Mouse (Mus musculus) cerebellum, adult 9-10 months (tissue): ENCODE measurements around the gene Ppp1r15b.
A peak's percentile ranks its signal among the peaks of the same experiment; 100 is the strongest.

Experiments
- DNase-seq: peaks from one replicate; pipeline ENCODE4 v3.0.0; 2022

The Ppp1r15b gene

DNA sequence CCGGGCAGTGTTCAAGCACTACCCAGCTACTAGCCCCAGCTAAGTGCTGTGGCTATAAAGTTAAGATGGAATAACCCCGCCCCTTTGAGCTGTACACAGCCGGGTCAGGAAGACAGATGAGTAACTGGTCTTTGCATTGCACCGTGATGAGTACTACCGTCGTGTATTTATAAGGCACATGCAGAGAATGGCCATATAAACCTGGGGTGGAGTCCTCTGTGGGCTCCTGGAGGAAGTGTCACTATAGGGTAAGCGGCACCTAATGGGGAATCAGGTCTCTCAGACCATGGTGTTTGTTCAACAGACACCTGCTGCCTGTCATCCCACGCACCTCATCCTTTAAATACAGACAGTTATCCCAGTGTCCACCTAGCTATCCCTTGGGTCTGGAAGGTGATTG is 32.0 kb downstream of the Ppp1r15b start:
- DNase-seq, result no peak

DNA sequence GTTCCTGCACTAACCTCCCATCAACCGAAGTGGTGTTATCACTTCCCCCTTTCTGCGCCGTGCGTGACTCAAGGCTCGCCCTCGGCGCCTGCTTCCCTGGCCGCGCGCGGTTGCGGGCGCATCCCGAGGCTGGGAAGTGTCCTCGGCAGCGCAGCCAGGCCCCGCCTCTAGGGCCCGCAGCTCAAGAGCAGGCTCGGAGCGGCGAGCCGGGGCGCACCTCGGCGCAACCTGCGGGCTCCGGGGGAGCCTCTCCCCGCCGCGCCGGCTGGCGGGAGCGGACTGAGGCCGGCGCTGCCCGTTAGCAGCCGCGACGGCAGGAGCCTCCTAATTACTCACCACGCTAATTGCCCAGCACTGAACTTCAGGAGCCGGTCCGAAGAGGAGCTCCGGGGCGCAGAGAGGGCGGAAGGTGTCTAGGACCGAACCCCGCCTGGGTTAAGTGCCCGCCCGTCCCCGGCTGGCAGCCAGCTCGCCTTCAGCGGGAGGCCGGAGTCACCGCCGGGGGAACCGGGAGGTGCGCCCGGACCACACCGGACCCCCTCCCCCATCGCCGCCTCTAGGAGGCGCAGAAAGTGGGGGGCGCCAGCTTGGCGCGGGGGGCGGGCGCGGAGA is 33.0 kb downstream of the Ppp1r15b start, which contains the start of gene Plekha6:
Gene Plekha6 (plus strand): TSS at position 391 of the 612 bp plus-strand sequence.
- no peak for DNase-seq

DNA sequence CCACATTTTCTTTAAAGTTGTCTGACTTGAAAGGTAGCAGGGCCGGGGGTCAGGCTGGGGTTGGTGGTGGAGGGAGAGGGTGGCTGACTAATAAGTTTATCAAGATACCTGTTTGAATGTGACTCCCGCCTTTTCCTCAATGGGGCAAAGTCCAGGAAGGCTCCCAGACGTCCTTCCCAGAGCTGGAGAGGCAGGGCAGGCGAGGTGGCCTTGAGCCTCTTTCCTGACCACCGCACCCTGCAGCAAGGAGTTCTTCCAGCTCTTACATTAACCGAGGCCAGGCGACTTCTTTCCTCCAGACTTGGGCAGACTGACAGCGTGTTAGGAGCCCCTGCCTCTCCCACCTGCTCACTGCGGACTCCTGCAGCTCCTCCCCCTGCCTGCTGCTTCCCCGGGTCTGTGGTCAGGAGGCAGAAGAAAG is 33.7 kb downstream of the Ppp1r15b start:
- DNase-seq, result no peak

DNA sequence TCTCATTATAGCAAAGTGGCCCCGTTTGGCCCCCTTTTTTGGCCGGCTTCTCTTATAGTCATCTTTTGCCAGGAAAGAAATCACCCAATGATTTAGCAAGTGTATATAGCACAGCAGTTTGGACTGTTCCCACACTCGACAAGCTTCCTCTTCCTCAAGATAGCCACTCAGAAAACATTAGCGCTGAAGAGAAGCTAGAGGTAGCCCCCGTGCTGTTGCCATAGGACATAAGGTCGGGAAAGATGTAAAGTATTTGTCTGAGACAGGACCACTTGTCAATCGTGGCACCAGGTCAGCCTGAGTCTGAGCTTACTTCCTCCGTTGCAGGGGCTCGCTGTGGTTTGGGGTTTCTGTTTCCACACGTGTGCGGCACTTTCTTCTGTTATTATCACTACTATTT is 34.2 kb downstream of the Ppp1r15b start:
- no peak for DNase-seq

DNA sequence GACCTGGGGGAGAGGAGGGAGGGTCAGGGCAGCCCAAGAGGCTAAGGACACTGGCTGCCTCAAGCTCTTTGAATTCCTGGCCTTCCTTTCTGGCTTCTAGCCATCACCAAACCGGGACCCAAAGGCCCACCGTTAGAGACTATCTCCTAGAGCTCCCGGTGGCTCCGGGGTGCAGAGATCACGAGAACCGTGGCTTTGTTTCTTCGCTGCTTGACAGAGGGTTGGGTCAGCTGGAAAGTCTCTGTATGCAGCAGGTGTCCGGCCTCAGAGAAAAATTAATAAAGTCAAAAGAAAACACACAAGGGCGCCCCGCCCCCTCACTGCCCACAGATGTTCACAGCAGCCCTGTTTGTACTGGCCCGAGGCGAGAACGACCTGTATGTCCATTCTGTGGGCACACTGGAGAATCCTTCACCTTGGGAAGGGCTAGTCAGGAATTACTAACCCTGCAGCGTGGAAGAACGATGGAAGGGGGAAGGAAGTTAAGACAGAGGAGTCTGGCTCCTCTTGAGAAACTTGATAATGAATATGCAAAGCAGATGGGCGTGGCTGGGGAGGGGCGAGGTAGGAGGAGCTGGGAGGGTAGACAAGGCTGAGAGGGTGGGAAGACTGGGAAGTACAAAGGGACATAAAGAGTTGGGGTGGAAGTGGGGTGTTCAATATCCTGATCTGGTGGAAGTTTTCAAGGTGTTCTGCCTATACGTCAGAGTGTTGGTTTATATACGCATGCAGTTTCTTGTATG is 37.5 kb downstream of the Ppp1r15b start:
- DNase-seq, result no peak

DNA sequence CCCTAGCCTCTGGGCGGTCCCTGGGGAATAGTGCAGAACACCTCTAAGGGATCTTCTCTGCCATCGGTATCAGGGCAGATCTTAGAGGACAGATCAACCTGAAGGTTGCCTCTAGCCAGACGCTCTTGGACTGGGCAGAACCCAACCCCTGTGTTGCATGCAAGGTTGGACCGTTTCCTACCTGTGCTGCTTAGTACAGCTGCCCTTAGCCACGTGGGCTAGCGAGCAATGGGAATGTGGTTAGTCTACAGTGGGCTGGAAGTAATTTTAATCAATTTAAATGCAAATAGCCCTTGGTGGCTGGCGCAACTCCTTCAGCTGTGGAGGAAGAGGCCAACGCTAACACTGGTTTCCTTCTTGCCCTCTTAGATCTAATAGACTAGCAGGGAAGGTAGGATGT is 39.3 kb downstream of the Ppp1r15b start:
- DNase-seq, result no peak

DNA sequence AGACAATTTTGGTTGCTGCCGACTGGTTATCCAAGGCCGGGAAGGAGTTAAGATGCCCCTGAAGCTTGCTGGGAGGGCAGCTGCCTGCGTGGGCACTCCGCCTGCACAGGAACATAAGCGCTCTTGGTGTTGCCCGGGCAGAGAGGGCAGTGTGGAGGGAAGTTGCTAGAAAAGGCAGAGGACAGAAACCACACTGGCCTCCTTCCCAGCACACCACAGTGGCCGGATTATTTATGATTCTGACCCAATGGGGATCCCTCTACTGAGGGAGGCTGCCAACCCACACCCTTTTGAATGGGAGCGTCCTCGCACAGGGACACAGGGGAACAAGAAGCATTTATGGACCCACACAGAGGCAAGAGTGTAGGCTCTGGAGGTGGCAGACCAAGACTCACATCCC is 40.4 kb downstream of the Ppp1r15b start:
- DNase-seq, result no peak

DNA sequence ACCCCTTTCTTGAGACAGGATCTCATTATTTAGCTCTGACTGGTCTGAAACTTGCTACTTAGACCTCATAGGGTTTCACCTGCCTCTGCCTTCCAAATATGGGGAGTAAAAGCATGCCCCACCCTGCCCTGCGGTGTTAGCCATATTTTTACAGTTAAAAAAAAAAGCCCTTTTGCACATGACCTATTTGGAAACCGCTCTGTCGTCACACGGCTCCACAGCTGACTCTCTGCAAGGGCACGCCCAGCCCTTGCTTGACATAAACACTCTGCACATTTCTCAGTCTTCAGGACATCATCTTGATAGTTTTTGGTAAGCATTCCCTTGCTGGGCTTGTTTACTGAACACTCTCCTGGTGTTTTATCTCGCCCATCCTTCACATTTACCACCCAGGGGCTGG is 44.2 kb downstream of the Ppp1r15b start:
- DNase-seq, result no peak

DNA sequence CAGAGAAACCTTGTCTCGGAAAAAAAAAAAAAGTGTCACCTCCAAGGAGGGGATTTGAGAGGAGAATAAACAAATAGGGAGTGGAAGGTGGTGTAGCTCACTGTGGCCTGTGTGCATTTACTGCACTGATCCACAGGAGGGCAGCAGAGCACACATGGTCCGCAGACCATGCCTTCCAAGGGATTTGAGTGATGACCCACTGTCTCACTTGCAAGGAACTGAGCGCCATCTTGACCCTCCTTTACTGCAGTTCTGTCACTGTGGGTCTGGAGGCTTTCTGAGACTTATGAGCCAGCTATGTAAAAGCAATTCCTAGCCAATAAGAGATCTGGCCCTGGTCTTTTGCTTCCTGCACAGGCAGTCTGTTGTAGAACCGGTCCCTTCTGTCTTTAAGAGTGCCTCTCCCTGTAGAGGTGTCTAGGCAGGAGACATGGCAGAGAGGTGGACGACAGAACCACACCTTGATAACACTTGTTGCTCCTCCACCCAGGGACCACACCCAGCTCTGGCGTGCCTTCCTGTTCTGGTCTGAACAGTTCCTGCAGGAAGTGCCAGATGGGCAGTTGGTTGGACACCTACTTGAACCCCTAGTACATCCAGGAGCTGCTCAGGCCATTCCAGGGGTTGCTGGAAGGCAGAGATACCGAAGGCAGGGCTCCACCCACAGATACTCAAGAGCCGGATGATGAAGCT is 46.7 kb downstream of the Ppp1r15b start:
- peak; percentile 64 for DNase-seq

DNA sequence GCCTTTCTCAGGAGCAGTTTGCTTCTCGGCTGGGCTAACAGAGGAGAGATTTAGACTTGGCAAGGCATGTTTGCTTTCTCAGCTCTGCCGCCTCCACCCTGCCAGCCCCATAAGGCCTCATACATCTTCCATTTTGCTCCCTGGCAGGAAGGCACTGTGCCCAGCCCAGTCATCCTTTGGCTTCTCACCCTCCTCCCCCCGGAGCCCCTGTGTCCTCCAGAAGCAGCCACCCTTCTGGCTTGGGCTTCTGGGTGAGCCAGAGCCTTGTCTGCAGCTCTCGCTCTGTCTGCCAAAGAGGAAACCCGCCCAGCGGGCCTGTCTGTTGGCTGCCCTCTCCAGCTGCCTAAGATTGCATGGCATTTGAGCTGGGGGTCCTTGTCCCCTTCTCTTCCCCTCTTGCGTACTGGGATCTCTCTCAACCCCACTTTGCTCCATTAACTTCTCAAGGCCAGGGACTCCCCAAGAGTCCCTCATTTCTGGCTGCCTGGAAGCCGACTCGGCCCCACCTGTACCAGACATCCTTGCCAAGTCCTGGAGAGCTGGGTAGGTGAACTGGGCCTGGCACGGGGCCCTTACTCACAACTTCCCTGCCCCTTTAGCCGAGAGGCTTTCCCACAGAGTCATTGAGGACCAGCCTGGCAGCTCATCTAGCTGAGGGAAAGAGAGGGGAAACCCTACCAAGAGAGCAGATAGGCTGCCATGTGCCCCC is 47.9 kb downstream of the Ppp1r15b start:
- DNase-seq, result peak; percentile 85

DNA sequence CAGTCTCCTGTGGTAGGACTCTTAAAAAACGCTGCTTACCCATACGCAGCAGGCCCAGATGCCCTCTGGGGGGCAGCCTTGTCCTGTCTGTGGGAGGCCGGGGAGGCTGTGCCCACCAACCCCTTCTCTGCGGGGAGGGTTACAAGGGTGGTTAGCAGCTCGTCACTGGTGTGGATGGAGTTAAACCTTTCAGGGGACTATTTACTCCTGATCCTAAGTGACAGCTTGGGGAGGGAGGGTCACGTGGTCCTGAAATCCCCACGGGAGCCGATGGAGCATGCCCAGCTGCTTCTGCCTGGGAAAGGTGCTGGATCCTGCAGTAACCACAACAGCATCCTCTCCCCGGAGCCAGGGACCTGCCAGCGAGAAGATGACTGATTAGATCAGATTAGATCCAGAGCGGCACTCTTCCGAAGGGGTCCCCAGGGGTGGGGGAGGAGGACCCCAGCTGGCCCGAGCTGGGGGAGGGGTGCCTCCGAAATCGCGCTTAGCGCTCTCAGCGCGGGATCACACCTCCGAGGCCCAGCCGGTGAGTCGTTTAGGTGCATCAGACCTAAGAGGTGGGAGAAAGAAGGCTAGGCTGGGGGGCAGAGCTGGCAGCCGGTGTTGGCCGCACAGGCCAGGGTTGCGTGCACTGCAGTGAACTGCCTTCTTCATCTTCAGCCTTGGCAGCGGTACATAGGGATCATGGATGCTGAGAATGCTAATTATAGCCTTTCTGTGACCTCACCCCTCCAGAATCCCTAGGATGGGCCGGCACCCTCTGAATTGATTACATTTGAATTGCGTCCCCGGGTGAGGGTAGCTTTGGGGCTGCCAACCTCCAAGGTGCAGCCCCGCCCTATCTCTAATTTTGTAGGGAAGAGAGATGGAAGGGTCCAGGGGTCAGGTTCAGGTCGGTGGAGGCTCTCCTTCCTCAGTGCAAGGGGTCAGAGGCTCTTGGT is 50.4 kb downstream of the Ppp1r15b start:
- peak; percentile 82 for DNase-seq

DNA sequence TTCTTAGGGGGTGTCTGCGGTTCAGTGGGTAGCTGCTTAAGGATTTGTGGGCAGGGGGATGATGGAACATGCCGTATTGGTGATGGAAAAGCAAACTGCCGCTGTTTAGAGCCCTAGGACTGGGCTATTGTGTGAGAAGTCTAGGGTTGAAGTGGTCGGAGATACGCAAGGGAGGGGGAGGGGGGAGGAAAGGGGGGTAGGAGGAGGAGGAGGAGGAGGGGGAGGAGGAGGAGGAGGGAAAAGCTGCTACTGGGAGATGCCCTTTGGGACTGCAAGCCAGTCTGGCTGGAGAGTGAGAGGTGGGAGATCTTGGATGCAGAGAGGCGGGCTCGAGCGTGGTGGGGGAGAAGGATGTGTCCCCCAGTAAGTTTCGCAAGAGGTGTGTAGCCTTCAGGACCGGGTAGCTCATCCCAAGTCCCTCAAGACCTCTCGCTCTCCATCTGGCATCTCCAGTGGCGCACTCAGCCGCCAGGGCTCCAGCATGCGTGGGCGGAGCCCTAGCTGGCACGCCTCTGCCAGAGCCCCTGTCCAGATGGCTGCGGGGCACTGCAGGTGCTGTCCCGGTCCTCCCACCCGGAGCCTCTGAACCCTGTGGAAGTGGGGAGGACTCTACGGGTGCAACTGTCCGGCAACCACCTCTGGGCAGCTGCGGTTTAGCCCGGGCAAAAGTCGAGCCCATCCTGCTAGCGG is 51.2 kb downstream of the Ppp1r15b start:
- DNase-seq, result peak; percentile 74

DNA sequence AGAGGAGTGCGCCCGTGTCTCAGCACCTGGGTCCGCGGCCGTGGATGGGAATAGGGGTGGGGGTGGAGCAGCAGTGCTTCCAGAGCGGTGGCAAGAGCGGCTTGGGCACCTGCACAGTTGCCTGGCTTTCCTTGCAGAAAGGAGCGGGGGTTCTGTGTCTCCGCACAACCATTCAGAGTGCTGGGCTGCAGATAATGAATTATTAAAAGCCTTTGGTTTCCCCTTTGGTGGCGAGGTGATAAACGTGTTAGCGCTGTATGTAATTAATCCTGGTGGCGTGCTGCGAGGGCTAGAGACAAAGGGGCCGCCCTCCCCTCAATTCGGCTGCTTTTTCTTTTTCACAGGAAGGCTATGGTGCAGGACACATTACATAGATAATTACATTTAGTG is 51.8 kb downstream of the Ppp1r15b start:
- DNase-seq, result no peak

DNA sequence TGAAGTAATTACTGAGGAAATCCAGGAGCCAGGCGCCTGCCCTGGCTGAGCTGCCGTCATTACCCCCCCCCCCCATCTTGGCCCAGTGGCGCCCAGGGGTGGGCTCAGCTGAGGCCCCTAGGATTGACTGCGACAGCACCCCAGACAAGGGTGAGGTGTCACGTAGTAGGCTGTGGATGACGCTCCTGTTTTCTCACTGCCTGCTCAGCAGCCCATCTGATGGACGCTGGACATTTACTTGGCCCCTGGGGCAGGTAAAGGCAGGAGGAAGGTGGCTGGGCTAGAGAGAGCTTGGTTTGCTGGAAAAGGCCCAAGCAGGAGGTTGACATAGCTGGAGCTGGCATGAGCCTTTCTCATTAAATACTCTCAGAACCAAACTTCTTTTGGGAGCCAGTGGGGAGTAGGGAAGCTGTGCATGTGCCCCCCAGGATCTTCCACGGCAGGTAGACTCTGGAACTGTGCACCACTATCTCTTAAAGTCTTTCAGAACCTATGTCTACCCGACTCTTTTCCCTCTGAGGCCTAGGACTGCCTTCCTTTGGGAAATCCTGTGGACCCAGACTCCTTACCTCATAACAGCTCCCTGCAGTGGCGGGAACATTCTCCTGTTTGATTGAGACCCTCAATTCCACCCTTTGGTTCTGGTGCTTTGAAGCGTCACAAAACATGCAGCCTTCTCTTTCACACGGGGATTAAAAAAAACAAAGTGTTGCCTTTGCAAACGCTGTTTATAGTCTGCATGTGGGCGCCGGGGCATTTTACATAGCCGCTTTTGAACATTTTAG is 52.4 kb downstream of the Ppp1r15b start:
- no peak for DNase-seq

DNA sequence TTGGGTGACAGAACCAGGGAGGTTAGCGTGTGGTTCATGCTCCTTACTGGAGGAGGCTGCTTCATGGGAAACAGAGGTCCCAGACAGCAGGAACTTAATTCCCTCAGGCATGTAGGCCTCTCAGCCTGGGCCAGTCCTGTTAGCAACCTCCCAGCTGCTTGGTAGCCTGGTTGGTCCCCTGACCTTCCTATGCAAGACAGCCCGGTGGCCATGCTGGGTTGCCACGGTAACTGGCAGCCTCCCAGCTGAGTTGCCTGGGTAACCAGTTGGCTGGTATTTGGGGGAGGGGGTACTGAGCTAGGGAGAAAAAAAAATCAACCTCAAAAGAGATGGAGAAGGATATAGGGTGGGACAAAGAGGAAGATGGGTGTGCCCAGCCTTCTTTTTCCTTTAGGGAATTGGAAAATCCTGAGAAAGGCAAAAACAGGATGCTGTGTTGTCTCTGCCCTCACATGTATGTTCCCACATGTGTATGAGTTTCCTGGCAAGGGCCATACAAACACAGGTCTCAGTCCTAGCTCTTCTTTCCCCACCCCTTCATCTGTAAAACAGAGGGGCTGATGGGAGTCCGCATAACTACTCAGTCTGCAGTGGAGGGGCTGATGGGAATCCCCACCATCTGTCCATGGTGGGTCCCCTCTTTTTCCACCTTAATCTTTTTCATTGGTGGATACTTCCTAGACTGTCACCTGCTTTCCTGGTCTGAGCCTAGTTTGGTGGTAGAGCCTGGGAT is 57.2 kb downstream of the Ppp1r15b start:
- DNase-seq, result no peak

DNA sequence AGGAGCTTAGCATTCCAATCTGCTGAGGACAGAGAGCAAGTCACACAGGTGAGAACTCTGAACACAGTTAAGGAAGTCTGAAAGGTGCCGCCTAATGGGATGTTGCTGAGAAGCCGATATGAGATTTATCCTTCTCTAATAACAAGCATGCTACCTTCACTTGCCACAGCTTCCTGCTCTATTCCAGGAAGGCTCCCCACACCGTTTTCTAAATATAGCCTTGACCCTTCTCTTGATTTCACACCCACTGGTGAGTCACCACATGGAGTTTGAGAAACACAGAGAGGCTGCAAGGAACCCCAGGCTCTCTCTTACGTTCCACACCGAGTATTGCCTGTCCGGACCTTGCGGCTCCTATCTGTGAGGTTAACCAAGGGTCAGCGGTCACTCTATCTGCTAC is 57.8 kb downstream of the Ppp1r15b start:
- DNase-seq, result no peak
